Mouse (Mus musculus): ENCODE data around the gene Sirt7. TPM values are rescaled to one million over a fixed set of nuclear protein-coding genes. Genes with fewer than 3 reads are reported as not detected.

Gene Sirt7
- polyA plus RNA-seq, 1 experiment = 119 TPM

DNA sequence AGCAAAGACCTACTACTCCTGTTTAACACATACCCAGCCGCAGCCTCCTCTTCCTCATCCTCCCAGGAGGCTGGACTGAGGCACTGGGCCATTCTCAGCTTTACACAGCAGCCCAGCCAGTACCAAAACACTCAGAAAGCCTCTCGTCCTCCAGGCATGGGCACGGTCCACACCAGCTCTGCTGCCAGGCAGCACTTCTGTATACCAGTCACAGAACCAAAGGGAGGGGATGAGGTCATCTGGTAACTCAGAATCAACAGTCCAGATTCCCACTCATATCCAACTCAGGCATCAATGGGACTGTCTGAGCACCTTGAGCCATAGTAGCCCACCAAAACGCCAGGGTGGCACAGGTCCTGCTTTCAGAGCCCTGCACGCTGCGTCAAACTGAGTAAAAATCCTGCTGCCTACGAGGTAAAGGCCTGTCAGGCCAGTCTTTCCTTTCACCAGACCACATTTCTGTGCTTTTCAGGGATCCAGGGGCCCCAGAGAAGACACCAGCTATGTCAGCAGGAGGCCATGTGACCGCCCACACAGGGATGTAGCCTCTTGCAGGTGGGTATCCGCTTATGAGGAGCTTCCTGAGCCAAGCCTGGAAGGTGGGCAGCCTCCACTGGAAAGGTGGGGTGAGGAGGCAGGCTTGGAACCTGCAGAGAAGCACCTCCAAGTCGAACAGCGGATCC is 1.9 kb upstream of the Sirt7 start:
- Histone ChIP-seq H3K27ac (ENCODE audit: insufficient read depth, low read length) (peak overlapping the region; percentile 81), H3K27me3 (ENCODE audit: control insufficient read depth, insufficient read depth, low read length) (no peaks in the 10 kb centered on the region), H3K36me3 (ENCODE audit: control insufficient read depth, insufficient read depth, low read length) (peaks cover 10% of the 10 kb centered on the region), H3K4me3 (ENCODE audit: extremely low read depth, insufficient read depth, insufficient read length) (no peak overlapping the region), H3K4me1 (ENCODE audit: control insufficient read depth, insufficient read depth, insufficient read length) (peaks cover 48% of the 10 kb centered on the region)
- WGBS = 80% methylated on average over 11 of the region's 11 CpGs
- TF ChIP-seq CTCF (IDR thresholded peaks at IDR 0.05; ENCODE audit: extremely low read depth, insufficient read depth, insufficient read length, insufficient replicate concordance) = no peak
- TF ChIP-seq POLR2A (IDR thresholded peaks at IDR 0.05; ENCODE audit: low read depth, low read length) = no peak
- DNase-seq (ENCODE audit: low read depth in 1 of 2, low spot score in 2 of 2) = no peak

DNA sequence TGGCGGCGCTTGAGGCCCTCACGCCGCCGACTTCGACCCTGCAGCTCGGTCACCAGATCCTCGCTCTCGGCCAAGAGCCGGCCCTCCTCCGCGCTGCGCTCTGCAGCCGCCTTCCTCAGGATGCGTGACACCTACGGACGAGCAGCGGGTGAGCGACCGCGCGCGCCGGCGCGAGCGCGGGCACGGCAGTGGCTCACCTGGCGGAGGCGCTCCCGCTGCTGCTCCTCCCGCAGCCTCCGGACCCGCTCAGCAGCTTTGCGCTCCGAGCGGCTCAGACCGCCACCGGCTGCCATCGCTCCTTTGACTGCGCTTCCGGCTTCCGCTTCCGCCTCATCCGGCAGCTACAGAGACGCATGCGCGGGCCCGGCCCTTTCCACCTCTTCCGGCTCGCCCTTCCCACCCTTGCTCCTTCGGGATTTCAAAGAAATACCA is 344 bp downstream of the Sirt7 start:
- Histone ChIP-seq H3K27ac (ENCODE audit: insufficient read depth, low read length) (peak overlapping the region; percentile 75), H3K27me3 (ENCODE audit: control insufficient read depth, insufficient read depth, low read length) (no peaks in the 10 kb centered on the region), H3K36me3 (ENCODE audit: control insufficient read depth, insufficient read depth, low read length) (peaks cover 29% of the 10 kb centered on the region), H3K4me3 (ENCODE audit: extremely low read depth, insufficient read depth, insufficient read length) (peak overlapping the region; percentile 95), H3K4me1 (ENCODE audit: control insufficient read depth, insufficient read depth, insufficient read length) (peaks cover 27% of the 10 kb centered on the region)
- peak; percentile 59 to 86 for DNase-seq (ENCODE audit: low read depth in 1 of 2, low spot score in 2 of 2)
- WGBS = under 1% methylated on average over 51 of the region's 53 CpGs
- TF ChIP-seq CTCF (IDR thresholded peaks at IDR 0.05; ENCODE audit: extremely low read depth, insufficient read depth, insufficient read length, insufficient replicate concordance) (no peak), POLR2A (IDR thresholded peaks at IDR 0.05; ENCODE audit: low read depth, low read length) (peak; percentile 92)

DNA sequence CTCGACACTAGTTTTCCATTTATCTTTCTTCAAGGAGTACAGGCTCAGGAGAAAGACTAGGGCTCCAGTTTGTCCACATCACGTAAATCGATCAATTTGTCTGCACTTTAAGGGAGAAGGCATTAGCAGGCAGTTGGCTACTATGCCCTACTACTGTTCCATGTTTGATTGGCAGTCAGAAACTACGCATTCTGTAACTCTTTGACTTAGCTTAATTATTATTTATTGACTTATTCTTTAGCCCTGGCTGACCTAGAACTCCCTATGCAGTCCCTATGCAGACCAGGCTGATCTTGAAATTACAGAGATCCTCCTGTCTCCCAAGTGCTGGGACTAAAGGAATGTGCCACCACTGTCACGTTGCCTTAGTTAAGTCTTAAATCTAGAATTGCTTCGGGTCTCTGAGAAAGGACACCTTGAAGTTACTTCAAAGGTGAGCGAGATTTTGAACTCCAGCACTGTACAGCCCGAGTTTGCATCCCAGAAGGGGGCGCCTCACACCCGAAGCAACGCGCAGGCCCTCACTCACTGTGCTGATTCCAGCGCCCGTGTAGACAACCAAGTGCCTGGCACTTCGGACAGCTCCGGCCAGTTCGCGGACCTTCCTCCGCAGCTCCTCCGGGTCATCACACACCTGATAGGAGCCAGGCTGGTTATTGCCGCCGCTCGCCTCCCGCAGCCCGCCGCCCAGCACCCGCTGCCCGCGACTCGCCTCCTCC is 920 bp downstream of the Sirt7 start:
- no peak for TF ChIP-seq POLR2A (IDR thresholded peaks at IDR 0.05; ENCODE audit: low read depth, low read length)
- peak; percentile 77; the same call in 1 of the 2 replicates for TF ChIP-seq CTCF (IDR thresholded peaks at IDR 0.05; ENCODE audit: extremely low read depth, insufficient read depth, insufficient read length, insufficient replicate concordance)
- peaks cover 30% of the 10 kb centered on the region for H3K36me3 ChIP-seq (ENCODE audit: control insufficient read depth, insufficient read depth, low read length)
- peak in 1 of 2 experiments; percentile 78 for DNase-seq (ENCODE audit: low read depth in 1 of 2, low spot score in 2 of 2)
- 12% methylated on average over 30 of the region's 30 CpGs for WGBS
- H3K27me3 ChIP-seq (ENCODE audit: control insufficient read depth, insufficient read depth, low read length) = no peaks in the 10 kb centered on the region
- H3K4me3 ChIP-seq (ENCODE audit: extremely low read depth, insufficient read depth, insufficient read length) = peak overlapping the region; percentile 95
- H3K27ac ChIP-seq (ENCODE audit: insufficient read depth, low read length) = peak overlapping the region; percentile 75
- peaks cover 21% of the 10 kb centered on the region for H3K4me1 ChIP-seq (ENCODE audit: control insufficient read depth, insufficient read depth, insufficient read length)

DNA sequence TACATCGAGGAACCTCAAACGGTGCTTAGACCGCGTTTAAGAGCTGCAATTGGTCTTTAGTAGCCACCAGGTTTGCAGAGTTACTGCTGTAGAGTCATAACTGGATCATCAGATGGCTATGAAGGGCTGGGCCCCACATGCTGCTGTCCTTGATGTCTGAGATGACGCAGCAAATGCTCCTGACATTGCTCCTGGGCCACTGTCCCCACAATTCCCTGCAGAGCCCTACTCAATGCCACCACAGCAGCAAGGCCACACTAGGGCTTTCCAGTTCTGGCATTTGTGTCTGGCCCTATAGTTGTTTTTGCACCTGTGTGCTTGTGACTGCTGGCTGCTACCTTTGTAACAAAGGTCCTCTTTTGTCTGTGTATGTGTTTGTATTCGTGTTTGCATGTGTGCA is 2.2 kb downstream of the Sirt7 start:
- H3K27me3 ChIP-seq (ENCODE audit: control insufficient read depth, insufficient read depth, low read length) = no peaks in the 10 kb centered on the region
- no peak for DNase-seq (ENCODE audit: low read depth in 1 of 2, low spot score in 2 of 2)
- H3K4me3 ChIP-seq (ENCODE audit: extremely low read depth, insufficient read depth, insufficient read length) = no peak overlapping the region
- 95% methylated on average over 6 of the region's 6 CpGs for WGBS
- H3K4me1 ChIP-seq (ENCODE audit: control insufficient read depth, insufficient read depth, insufficient read length) = peaks cover 14% of the 10 kb centered on the region; the same call in 1 of the 2 replicates
- TF ChIP-seq POLR2A (IDR thresholded peaks at IDR 0.05; ENCODE audit: low read depth, low read length) (no peak), CTCF (IDR thresholded peaks at IDR 0.05; ENCODE audit: extremely low read depth, insufficient read depth, insufficient read length, insufficient replicate concordance) (no peak)
- H3K36me3 ChIP-seq (ENCODE audit: control insufficient read depth, insufficient read depth, low read length) = peaks cover 39% of the 10 kb centered on the region
- H3K27ac ChIP-seq (ENCODE audit: insufficient read depth, low read length) = no peak overlapping the region

DNA sequence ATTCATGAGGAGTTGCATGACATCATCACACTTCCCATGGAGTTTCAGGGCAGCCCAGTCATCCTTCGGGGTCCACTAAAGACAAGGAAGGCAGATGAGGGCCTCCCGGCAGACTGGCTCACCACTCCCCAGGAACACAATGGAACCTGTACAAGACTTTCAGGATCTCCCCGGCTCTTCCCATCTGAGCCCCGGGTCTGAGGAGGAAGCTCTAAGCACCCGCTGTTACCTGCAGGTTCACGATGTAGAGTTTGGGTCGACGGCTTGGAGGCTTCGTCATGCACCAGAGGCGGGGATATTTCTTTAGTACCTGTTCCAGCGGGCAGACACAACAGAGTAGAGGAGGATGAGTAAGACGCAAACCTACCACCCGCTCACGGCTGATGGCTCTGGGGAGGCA is 4.8 kb downstream of the Sirt7 start:
- Histone ChIP-seq H3K36me3 (ENCODE audit: control insufficient read depth, insufficient read depth, low read length) (peaks cover 39% of the 10 kb centered on the region), H3K27ac (ENCODE audit: insufficient read depth, low read length) (no peak overlapping the region), H3K4me3 (ENCODE audit: extremely low read depth, insufficient read depth, insufficient read length) (no peak overlapping the region), H3K4me1 (ENCODE audit: control insufficient read depth, insufficient read depth, insufficient read length) (peaks cover 10% of the 10 kb centered on the region; the same call in 1 of the 2 replicates), H3K27me3 (ENCODE audit: control insufficient read depth, insufficient read depth, low read length) (no peaks in the 10 kb centered on the region)
- no peak for TF ChIP-seq POLR2A (IDR thresholded peaks at IDR 0.05; ENCODE audit: low read depth, low read length)
- no peak for TF ChIP-seq CTCF (IDR thresholded peaks at IDR 0.05; ENCODE audit: extremely low read depth, insufficient read depth, insufficient read length, insufficient replicate concordance)
- DNase-seq (ENCODE audit: low read depth in 1 of 2, low spot score in 2 of 2) = no peak
- WGBS = 93% methylated on average over 14 of the region's 14 CpGs

DNA sequence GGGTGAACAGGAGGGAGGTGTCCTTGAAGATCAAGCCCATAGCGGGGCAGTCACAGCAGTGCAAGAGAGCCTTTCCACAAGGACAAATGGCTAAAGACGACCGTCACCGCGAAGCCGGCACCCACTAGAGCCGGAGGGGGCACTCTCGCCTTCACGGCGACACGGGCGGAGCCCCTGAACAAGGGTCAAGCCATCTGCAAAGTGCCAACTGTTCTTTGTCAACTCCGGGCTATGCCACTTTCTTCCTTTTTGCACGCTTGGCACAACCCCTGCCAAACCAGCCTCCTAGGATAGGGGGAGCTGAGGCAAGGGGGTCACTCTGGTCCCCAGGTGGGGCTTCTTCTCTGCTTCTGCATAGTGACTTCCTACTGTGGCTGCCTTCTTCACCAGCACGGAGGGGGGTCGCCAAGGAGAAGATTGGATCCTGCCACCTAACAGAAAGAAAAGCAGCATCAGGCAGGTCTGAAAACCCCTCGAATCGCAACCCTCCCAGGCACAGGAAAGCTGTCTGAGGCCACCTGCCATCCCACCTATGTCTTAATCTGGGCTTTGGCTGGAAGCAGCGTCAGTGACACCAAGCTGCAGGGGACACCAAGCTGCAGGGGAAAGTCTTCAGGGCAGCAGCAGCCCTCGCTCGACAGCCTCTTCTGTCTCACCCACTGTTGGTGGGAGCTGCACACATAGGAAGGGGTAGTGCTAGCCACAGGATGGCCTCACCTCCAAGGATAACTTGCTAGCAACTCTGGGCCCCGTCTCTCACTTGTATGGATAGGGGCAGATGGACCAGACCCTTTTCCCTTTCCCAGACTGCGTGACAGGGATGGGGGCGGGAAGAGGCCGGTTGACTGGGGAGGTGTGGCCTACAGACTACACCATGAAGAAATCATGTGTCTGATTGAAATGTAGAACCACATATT is 6.2 kb downstream of the Sirt7 start:
- Histone ChIP-seq H3K36me3 (ENCODE audit: control insufficient read depth, insufficient read depth, low read length) (peaks cover 39% of the 10 kb centered on the region), H3K4me3 (ENCODE audit: extremely low read depth, insufficient read depth, insufficient read length) (no peak overlapping the region), H3K27me3 (ENCODE audit: control insufficient read depth, insufficient read depth, low read length) (no peaks in the 10 kb centered on the region), H3K4me1 (ENCODE audit: control insufficient read depth, insufficient read depth, insufficient read length) (peaks cover 8% of the 10 kb centered on the region; the same call in 1 of the 2 replicates), H3K27ac (ENCODE audit: insufficient read depth, low read length) (no peak overlapping the region)
- no peak for TF ChIP-seq POLR2A (IDR thresholded peaks at IDR 0.05; ENCODE audit: low read depth, low read length)
- no peak for TF ChIP-seq CTCF (IDR thresholded peaks at IDR 0.05; ENCODE audit: extremely low read depth, insufficient read depth, insufficient read length, insufficient replicate concordance)
- 95% methylated on average over 25 of the region's 25 CpGs for WGBS
- DNase-seq (ENCODE audit: low read depth in 1 of 2, low spot score in 2 of 2) = no peak

Measured in spleen, adult 2 months (tissue).